ENCODE assay signal across 10 mouse cellular contexts in genomic region chr6:114715289-114716030, GRCm38 (mm10).
A peak's percentile ranks its signal among the peaks of the same experiment; 100 is the strongest.
DNase-seq lines count a peak whose midpoint lies in the region; ATAC-seq and TF ChIP-seq lines count a peak whose summit lies in the region.
"Had no signal": no experiment of that assay in that cellular context is flagged by ENCODE, and none has a peak within 500 bp of the region (broad histone marks: within the 10 kb centered on the region; RNA-seq: fewer than 3 reads in every experiment).

No protein-coding gene starts in this region.

- no peaks in the 10 kb centered on the region; the same call in 1 of the 2 replicates for H3K27me3 ChIP-seq in heart, embryonic 10.5 days (ENCODE audit: insufficient read depth, poor library complexity, severe bottlenecking)
- no peaks in the 10 kb centered on the region for H3K27me3 ChIP-seq in hindbrain, embryonic 11.5 days (ENCODE audit: control insufficient read depth, insufficient read depth, low read length)
- H3K27me3 ChIP-seq in midbrain, embryonic 13.5 days = no peaks in the 10 kb centered on the region
- no peaks in the 10 kb centered on the region for H3K27me3 ChIP-seq in thymus, adult 2 months (ENCODE audit: control insufficient read depth, insufficient read depth, low read length)

- H3K9me3 ChIP-seq in heart, embryonic 10.5 days = no peaks in the 10 kb centered on the region
- H3K9me3 ChIP-seq in hindbrain, embryonic 11.5 days (ENCODE audit: control insufficient read depth, low read length) = no peaks in the 10 kb centered on the region
- H3K9me3 ChIP-seq in midbrain, embryonic 13.5 days = no peaks in the 10 kb centered on the region

- intact Hi-C loops in heart, postnatal 36 days (cut with DNase I) = no loop called here

- no peak for DNase-seq in heart, embryonic 10.5 days (ENCODE audit: low spot score)
- DNase-seq in heart, postnatal 36 days = no peak
- DNase-seq in embryo, embryonic 10 days (ENCODE audit: low spot score) = peak; percentile 38
- no peak for DNase-seq in hindbrain, embryonic 11.5 days (ENCODE audit: low spot score)
- no peak for DNase-seq in frontal cortex, adult 2 months (ENCODE audit: extremely low spot score in 1 of 2, low spot score in 1 of 2)
- DNase-seq in lung, postnatal 14 days = no peak
- no peak for DNase-seq in thymus, adult 2 months
- DNase-seq: lung, adult 18-20 months had no signal

- no peak for TF ChIP-seq CTCF in thymus, adult 2 months (IDR thresholded peaks at IDR 0.05; ENCODE audit: borderline replicate concordance, control insufficient read depth, extremely low read depth, insufficient read depth, low read length, poor library complexity)

- TF ChIP-seq POLR2A in thymus, adult 2 months (IDR thresholded peaks at IDR 0.05; ENCODE audit: control insufficient read depth, extremely low read depth, insufficient read depth, low read length, poor library complexity) = no peak

- WGBS in heart, embryonic 10.5 days = 60% methylated on average over 7 of the region's 7 CpGs
- WGBS in hindbrain, embryonic 11.5 days = 64% methylated on average over 7 of the region's 7 CpGs
- WGBS in midbrain, embryonic 13.5 days = 60% methylated on average over 7 of the region's 7 CpGs
- 91% methylated on average over 7 of the region's 7 CpGs for WGBS in thymus, adult 2 months

- H3K36me3 ChIP-seq in heart, embryonic 10.5 days = 0 out of 2 replicates have a peak, but pooled peaks cover 4% of the 10 kb centered on the region
- H3K36me3 ChIP-seq in hindbrain, embryonic 11.5 days (ENCODE audit: control insufficient read depth, insufficient read depth, low read length) = no peaks in the 10 kb centered on the region
- 0 out of 2 replicates have a peak, but pooled peaks cover 3% of the 10 kb centered on the region for H3K36me3 ChIP-seq in midbrain, embryonic 13.5 days
- no peaks in the 10 kb centered on the region for H3K36me3 ChIP-seq in thymus, adult 2 months (ENCODE audit: control insufficient read depth, insufficient read depth, low read length)

- H3K4me2 ChIP-seq in hindbrain, embryonic 11.5 days (replicated peaks; ENCODE audit: low read depth, low read length) = no peak overlapping the region
- no peak overlapping the region for H3K4me2 ChIP-seq in midbrain, embryonic 13.5 days (replicated peaks)

- peak overlapping the region; percentile 83 for H3K27ac ChIP-seq in heart, embryonic 10.5 days
- H3K27ac ChIP-seq in hindbrain, embryonic 11.5 days (ENCODE audit: low read depth, low read length) = peak overlapping the region; percentile 31; the same call in 1 of the 2 replicates
- peak overlapping the region; percentile 68 for H3K27ac ChIP-seq in midbrain, embryonic 13.5 days
- no peak overlapping the region for H3K27ac ChIP-seq in thymus, adult 2 months (ENCODE audit: control insufficient read depth, insufficient read depth, low read length)

- peaks cover 57% of the 10 kb centered on the region for H3K4me1 ChIP-seq in heart, embryonic 10.5 days
- H3K4me1 ChIP-seq in hindbrain, embryonic 11.5 days (replicated peaks; ENCODE audit: control insufficient read depth, insufficient read depth, low read length) = peaks cover 4% of the 10 kb centered on the region; the same call in 1 of the 2 replicates
- H3K4me1 ChIP-seq in midbrain, embryonic 13.5 days (replicated peaks) = peaks cover 34% of the 10 kb centered on the region
- no peaks in the 10 kb centered on the region for H3K4me1 ChIP-seq in thymus, adult 2 months (replicated peaks; ENCODE audit: control insufficient read depth, insufficient read depth, low read length)

- peak; percentile 47; the same call in 1 of the 2 replicates for ATAC-seq in hindbrain, embryonic 11.5 days (ENCODE audit: low FRiP score)
- ATAC-seq in midbrain, embryonic 13.5 days = peak; percentile 49; the same call in 1 of the 2 replicates
- ATAC-seq: activated CD4-positive, CD25-positive, alpha-beta regulatory T cell, adult 4 months had no signal

- H3K9ac ChIP-seq in hindbrain, embryonic 11.5 days (ENCODE audit: low read depth, low read length) = no peak overlapping the region
- H3K9ac ChIP-seq in midbrain, embryonic 13.5 days (replicated peaks) = no peak overlapping the region

- H3K4me3 ChIP-seq in heart, embryonic 10.5 days = no peak overlapping the region
- no peak overlapping the region for H3K4me3 ChIP-seq in hindbrain, embryonic 11.5 days (ENCODE audit: low read depth, low read length)
- no peak overlapping the region for H3K4me3 ChIP-seq in midbrain, embryonic 13.5 days (replicated peaks)
- H3K4me3 ChIP-seq in thymus, adult 2 months (ENCODE audit: control insufficient read depth, insufficient read depth, low read length) = no peak overlapping the region
